Mouse (Mus musculus) mesoderm, embryonic 11.5 days (tissue): ENCODE data around the gene Timeless.

Experiments
- DNase-seq: peaks from one replicate; pipeline ENCODE4 v3.0.0-alpha.2; 2012; ENCODE audit warnings: low read depth, low spot score

Timeless gene

DNA sequence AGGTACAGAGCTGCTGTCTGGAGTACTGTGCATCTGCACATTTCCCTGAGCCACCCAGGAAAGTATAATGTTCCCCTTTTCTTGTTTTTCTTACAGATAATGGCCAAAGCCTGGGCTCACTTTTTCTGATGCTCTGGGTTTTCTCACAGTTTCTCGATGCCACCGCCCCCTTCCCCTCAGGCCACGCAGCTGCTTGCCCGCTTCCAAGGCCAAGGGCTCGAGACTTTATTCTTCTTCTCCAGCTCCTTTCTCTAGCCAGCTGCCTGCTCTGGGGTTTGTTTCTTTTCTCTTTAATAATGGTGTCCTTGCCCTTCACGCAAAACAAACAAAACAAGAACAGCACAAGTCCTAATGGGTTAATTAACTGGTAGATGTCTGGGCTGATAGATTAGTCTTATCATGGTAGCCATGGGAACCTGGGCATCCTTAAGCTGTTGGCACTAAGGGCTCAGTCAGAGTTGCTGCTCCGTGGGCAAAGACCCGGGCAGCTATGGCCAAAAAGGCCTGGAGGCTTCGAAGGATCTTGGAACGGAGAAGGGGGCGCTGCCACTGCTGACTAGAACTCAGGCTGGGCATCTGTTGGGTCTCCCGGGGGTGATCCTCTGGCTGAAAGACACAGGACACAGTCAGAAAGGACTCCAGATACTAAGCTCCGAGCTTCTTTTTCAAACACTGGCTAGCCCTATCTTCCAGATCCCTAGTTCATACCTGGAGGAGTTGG, 64.7 kb downstream of the Timeless start:
- DNase-seq = no peak

DNA sequence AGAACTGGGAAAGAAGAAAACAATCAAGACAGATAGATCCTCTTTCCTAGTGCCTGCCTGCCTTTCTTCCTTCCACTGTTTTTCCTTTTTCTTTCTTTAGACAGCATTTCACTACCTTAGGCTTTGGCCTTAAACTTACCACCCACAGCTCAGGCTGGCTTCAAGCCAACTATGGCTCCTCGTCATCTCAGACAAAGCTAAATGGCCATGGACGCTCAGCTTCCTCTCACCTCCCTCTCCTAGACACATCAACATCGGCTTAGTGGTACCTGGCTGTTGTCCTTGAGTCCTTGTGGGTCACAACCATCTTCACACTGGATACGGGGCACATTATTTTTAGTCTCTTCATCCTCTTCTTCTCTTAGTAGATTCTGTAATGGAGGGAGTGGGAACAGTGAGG, 65.4 kb downstream of the Timeless start:
- no peak for DNase-seq

DNA sequence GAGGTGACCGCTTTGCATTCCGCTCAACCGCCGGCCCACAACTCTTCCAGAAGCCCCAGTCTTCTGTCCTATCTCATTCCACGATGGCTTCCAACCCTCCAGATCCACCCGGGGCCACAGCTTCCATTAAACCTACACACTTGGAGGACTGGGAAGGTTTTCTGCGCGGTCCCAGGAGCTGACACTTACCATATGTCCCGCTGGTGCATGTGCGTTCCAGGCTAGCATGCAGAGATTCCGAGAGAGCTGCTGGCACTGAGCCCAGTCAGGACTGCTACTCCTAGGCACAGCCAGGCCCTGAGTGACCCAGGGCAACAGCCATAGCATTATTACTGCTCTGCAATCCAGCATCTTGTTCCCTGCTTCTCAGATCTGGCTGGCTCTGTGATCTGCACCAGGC, 65.8 kb downstream of the Timeless start:
- DNase-seq = no peak

DNA sequence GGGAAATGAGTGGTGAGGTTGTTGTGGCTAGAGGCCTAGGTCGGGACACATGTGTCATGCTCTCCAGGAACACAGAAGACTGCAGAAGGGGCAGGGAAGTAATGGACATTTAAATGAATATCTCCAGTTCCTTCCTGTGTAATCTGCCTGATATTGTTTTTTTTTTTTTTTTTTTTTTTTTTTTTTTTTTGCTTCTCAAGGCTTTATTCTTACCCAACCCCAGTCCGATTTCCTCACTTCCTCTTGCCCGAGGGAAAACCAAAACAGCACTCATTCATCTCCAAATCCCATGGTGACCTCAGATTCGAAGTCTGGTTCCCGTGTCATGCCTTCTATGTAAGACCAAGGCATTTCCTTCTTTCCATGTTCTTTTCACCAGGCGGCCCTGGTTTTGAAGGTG, 66.4 kb downstream of the Timeless start:
- DNase-seq = no peak

DNA sequence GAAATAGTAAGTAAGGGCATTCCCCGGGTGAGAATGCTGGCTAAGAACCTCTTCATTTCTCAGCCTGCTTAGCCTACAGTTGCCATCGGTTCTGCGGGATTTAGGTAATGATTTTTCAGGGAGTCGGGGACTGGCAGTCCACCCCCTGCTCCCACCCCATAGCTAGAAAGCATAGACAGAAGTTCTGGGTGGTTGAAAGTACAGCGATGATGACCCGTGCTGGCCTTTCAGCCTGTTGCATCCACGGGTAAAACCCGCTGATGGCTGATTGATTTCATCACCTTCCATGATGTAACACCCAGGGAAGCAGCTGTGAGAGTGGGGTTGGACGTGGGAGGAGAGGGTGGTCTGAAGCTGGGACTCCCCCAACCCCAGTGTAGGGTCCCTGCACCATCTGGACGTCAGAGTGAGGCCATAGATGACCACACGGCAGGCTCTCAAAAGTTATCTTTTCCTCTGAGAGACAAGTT, 66.9 kb downstream of the Timeless start, which contains the start of gene Il23a:
TSS of gene Il23a (minus strand) at position 51 of the 470 bp plus-strand sequence.
- DNase-seq = no peak

DNA sequence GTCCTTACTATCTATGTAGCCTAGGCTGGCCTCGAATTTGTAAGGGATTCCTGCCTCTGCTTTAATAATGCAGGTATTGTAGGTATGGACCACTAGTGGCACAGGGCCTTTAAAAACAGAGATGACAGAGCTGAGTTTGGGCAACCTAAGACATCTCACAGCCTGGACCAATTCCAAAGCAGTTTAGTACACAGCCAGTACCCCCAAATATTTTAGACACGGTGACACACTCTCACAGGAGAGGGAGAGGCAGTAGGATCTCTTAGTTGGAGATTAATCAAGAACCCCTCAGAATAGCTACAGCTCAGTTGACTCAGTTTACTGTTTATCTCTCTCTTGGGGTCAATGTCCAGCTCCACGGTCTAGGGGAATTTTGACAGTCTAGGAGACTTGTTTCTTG, 70.5 kb downstream of the Timeless start:
- no peak for DNase-seq
